Mouse (Mus musculus) stomach, postnatal 0 days (tissue): ENCODE measurements around the gene Irf2bp2.

Source experiments
- CTCF ChIP-seq: IDR thresholded peaks from 2 replicates; pipeline ENCODE4 v1.5.1; 2016; ENCODE audit warnings: antibody characterized with exemption, low read depth, mild to moderate bottlenecking, moderate library complexity
- EP300 ChIP-seq: optimal IDR thresholded peaks from 2 replicates; pipeline ENCODE3; 2016; ENCODE audit warnings: antibody characterized with exemption

- TF ChIP-seq EP300 (no peak), CTCF (0 out of 2 replicates have a peak, but pooled peaks have one; percentile 1)
These were observed 54.3 kb downstream of the Irf2bp2 start for GRCm38 (mm10) chr8:126539355-126540093.
